Mouse (Mus musculus): ENCODE results near the gene Vasn. TPM values are rescaled to one million over a fixed set of nuclear protein-coding genes. Genes with fewer than 3 reads are reported as not detected.

Vasn gene
- polyA plus RNA-seq, 2 experiments: 35.7 to 75.7 TPM

GRCm38 (mm10) chr16:4594814-4595526 is 44.8 kb upstream of the Vasn start:
- Histone ChIP-seq H3K9ac (ENCODE audit: low read depth, low read length, severe bottlenecking) (peak overlapping the region; percentile 96), H3K4me2 (replicated peaks; ENCODE audit: low read depth, low read length, severe bottlenecking) (peak overlapping the region; percentile 95), H3K27ac (replicated peaks; ENCODE audit: low read depth, low read length) (peak overlapping the region; percentile 91), H3K9me3 (ENCODE audit: control insufficient read depth, low read length) (no peaks in the 10 kb centered on the region), H3K36me3 (ENCODE audit: control insufficient read depth, insufficient read depth, low read length) (peaks cover 13% of the 10 kb centered on the region), H3K4me3 (replicated peaks; ENCODE audit: low read length) (peak overlapping the region; percentile 90), H3K4me1 (ENCODE audit: control insufficient read depth, insufficient read depth, low read length) (peaks cover 57% of the 10 kb centered on the region), H3K27me3 (ENCODE audit: control insufficient read depth, insufficient read depth, low read length) (no peaks in the 10 kb centered on the region)
- peak; percentile 28 for ATAC-seq (ENCODE audit: low FRiP score, low read depth)
- DNase-seq (ENCODE audit: low spot score): no peak
- no peak for TF ChIP-seq POLR2A (IDR thresholded peaks at IDR 0.05; ENCODE audit: borderline replicate concordance, extremely low read depth, insufficient read depth, insufficient read length)
- under 1% methylated on average over 24 of the region's 52 CpGs for WGBS

DNA sequence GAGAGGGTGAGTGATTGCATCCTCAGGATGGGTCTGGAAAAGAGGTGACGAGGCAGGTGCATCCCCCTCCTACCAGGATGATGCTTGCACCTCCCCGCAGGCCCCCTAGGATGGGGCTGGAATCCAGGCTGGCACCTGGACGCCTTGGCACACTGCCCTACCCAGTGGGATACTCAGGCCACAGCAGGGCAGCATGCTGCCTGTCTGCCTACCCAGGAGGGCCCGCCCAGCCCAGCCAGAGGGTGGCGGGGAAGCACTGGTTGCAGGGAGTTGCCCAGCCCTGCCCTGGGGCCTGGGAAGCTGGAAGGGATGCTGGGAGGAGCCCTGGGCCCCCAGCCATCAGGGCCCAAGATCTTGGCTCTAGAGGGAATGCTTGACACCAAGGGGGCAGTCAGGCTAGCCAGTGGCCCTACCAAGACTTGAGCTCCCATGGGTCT is 44.2 kb upstream of the Vasn start:
- DNase-seq (ENCODE audit: low spot score) (no peak), ATAC-seq (ENCODE audit: low FRiP score, low read depth) (no peak)
- 0% methylated on average over 5 of the region's 5 CpGs for WGBS
- H3K9ac ChIP-seq (ENCODE audit: low read depth, low read length, severe bottlenecking): peak overlapping the region; percentile 96
- peak overlapping the region; percentile 90 for H3K4me3 ChIP-seq (replicated peaks; ENCODE audit: low read length)
- peak overlapping the region; percentile 95 for H3K4me2 ChIP-seq (replicated peaks; ENCODE audit: low read depth, low read length, severe bottlenecking)
- H3K4me1 ChIP-seq (ENCODE audit: control insufficient read depth, insufficient read depth, low read length): peaks cover 59% of the 10 kb centered on the region
- no peaks in the 10 kb centered on the region for H3K9me3 ChIP-seq (ENCODE audit: control insufficient read depth, low read length)
- no peaks in the 10 kb centered on the region for H3K27me3 ChIP-seq (ENCODE audit: control insufficient read depth, insufficient read depth, low read length)
- H3K27ac ChIP-seq (replicated peaks; ENCODE audit: low read depth, low read length): peak overlapping the region; percentile 91
- no peak for TF ChIP-seq POLR2A (IDR thresholded peaks at IDR 0.05; ENCODE audit: borderline replicate concordance, extremely low read depth, insufficient read depth, insufficient read length)
- peaks cover 9% of the 10 kb centered on the region for H3K36me3 ChIP-seq (ENCODE audit: control insufficient read depth, insufficient read depth, low read length)

GRCm38 (mm10) chr16:4596141-4596728 is 43.5 kb upstream of the Vasn start:
- WGBS: 3% methylated on average over 3 of the region's 3 CpGs
- H3K27ac ChIP-seq (replicated peaks; ENCODE audit: low read depth, low read length): peak overlapping the region; percentile 9; the same call in 1 of the 2 replicates

DNA sequence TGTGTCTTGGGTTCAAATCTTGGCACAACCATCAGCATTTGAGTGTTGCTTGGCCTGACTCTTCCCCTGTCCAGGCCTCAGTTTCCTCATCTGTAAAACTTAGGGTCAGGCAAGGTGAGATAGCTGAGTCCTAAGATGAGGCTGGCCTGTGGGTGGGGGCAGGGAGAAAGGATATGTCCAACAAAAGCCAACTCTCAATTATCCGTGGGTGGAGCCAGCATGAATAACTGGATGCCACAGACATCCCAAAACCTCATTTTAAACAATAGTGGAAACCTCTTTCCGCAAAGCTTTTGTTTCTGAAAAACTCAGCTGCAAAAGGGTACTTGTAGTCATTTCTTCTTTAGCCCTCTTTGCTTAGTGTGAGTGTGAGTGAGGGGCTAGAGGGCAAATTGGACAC is 42.9 kb upstream of the Vasn start:
- Histone ChIP-seq H3K27ac (replicated peaks; ENCODE audit: low read depth, low read length) (peak overlapping the region; percentile 50; the same call in 1 of the 2 replicates), H3K4me2 (replicated peaks; ENCODE audit: low read depth, low read length, severe bottlenecking) (peak overlapping the region; percentile 95), H3K9me3 (ENCODE audit: control insufficient read depth, low read length) (no peaks in the 10 kb centered on the region), H3K36me3 (ENCODE audit: control insufficient read depth, insufficient read depth, low read length) (0 out of 2 replicates have a peak, but pooled peaks cover 4% of the 10 kb centered on the region), H3K4me1 (ENCODE audit: control insufficient read depth, insufficient read depth, low read length) (peaks cover 64% of the 10 kb centered on the region), H3K27me3 (ENCODE audit: control insufficient read depth, insufficient read depth, low read length) (no peaks in the 10 kb centered on the region), H3K9ac (ENCODE audit: low read depth, low read length, severe bottlenecking) (0 out of 2 replicates have a peak overlapping the region, but pooled peaks have one; percentile 96), H3K4me3 (replicated peaks; ENCODE audit: low read length) (peak overlapping the region; percentile 90)
- ATAC-seq (ENCODE audit: low FRiP score, low read depth): no peak
- TF ChIP-seq POLR2A (IDR thresholded peaks at IDR 0.05; ENCODE audit: borderline replicate concordance, extremely low read depth, insufficient read depth, insufficient read length): no peak
- DNase-seq (ENCODE audit: low spot score): no peak
- WGBS: 57% methylated on average over 2 of the region's 2 CpGs

More at GRCm38 (mm10) chr16:4596141-4596728, 43.5 kb upstream of the Vasn start:
- no peak for TF ChIP-seq POLR2A (IDR thresholded peaks at IDR 0.05; ENCODE audit: borderline replicate concordance, extremely low read depth, insufficient read depth, insufficient read length)
- DNase-seq (ENCODE audit: low spot score) (no peak), ATAC-seq (ENCODE audit: low FRiP score, low read depth) (no peak)
- Histone ChIP-seq H3K4me1 (ENCODE audit: control insufficient read depth, insufficient read depth, low read length) (peaks cover 59% of the 10 kb centered on the region), H3K27me3 (ENCODE audit: control insufficient read depth, insufficient read depth, low read length) (no peaks in the 10 kb centered on the region), H3K36me3 (ENCODE audit: control insufficient read depth, insufficient read depth, low read length) (0 out of 2 replicates have a peak, but pooled peaks cover 5% of the 10 kb centered on the region), H3K9ac (ENCODE audit: low read depth, low read length, severe bottlenecking) (peak overlapping the region; percentile 96), H3K4me3 (replicated peaks; ENCODE audit: low read length) (peak overlapping the region; percentile 90), H3K9me3 (ENCODE audit: control insufficient read depth, low read length) (no peaks in the 10 kb centered on the region), H3K4me2 (replicated peaks; ENCODE audit: low read depth, low read length, severe bottlenecking) (peak overlapping the region; percentile 95)

DNA sequence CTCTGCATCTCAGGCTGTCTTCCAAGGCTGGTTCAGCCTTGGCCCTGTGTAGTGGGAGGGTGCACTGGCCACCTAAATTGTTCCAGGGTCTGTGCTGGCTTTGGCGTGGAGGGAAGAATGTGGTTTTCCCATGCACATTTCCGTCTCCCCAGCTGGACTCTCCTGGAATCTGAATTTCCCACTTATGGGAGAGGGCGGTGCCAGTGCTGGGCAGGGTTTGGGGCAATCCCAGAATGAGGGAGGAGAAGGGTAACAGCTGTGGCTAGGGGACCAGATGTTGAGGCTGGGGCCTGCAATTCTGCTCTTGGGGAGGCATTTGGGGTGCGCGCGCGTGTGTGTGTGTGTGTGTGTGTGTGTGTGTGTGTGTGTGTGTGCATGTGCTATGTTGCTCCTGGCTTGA is 42.4 kb upstream of the Vasn start:
- DNase-seq (ENCODE audit: low spot score) (peak; percentile 44), ATAC-seq (ENCODE audit: low FRiP score, low read depth) (no peak)
- Histone ChIP-seq H3K9ac (ENCODE audit: low read depth, low read length, severe bottlenecking) (no peak overlapping the region), H3K4me3 (replicated peaks; ENCODE audit: low read length) (peak overlapping the region; percentile 90), H3K4me1 (ENCODE audit: control insufficient read depth, insufficient read depth, low read length) (peaks cover 66% of the 10 kb centered on the region), H3K27ac (replicated peaks; ENCODE audit: low read depth, low read length) (peak overlapping the region; percentile 50; the same call in 1 of the 2 replicates), H3K27me3 (ENCODE audit: control insufficient read depth, insufficient read depth, low read length) (no peaks in the 10 kb centered on the region), H3K4me2 (replicated peaks; ENCODE audit: low read depth, low read length, severe bottlenecking) (peak overlapping the region; percentile 95), H3K36me3 (ENCODE audit: control insufficient read depth, insufficient read depth, low read length) (0 out of 2 replicates have a peak, but pooled peaks cover 2% of the 10 kb centered on the region), H3K9me3 (ENCODE audit: control insufficient read depth, low read length) (no peaks in the 10 kb centered on the region)
- no peak for TF ChIP-seq POLR2A (IDR thresholded peaks at IDR 0.05; ENCODE audit: borderline replicate concordance, extremely low read depth, insufficient read depth, insufficient read length)
- 44% methylated on average over 3 of the region's 7 CpGs for WGBS

Data from limb, embryonic 14.5 days (tissue).